Mouse (Mus musculus) spleen, adult 2 months (tissue): ENCODE data around the gene Selenow. TPM values are rescaled to one million over a fixed set of nuclear protein-coding genes. Genes with fewer than 3 reads are reported as not detected.

Experiments
- DNase-seq, 2 experiments: peaks; one replicate each; pipeline versions ENCODE4 v3.0.0 to v3.0.0-alpha.2; 2012 to 2021; ENCODE audit warnings: low spot score in 2 of 2, low read depth in 1 of 2
- H3K27ac ChIP-seq: fragments of 200-500 bp; 2 replicates; pipeline ENCODE4 v1.5.1; 2012; ENCODE audit warnings: low read length, inconsistent platforms; ENCODE audit not compliant: insufficient read depth
- H3K27me3 ChIP-seq: fragments of 200-500 bp; 2 replicates; pipeline ENCODE4 v1.6.1; 2012; ENCODE audit warnings: mild to moderate bottlenecking, moderate library complexity, low read length, inconsistent platforms; ENCODE audit not compliant: control insufficient read depth, insufficient read depth
- H3K36me3 ChIP-seq: fragments of 200-500 bp; 2 replicates; pipeline ENCODE4 v1.6.1; 2012; ENCODE audit warnings: mild to moderate bottlenecking, low read length, inconsistent platforms; ENCODE audit not compliant: control insufficient read depth, insufficient read depth
- H3K4me1 ChIP-seq: fragments of 200-500 bp; 2 replicates; pipeline ENCODE4 v1.6.1; 2011; ENCODE audit warnings: inconsistent platforms; ENCODE audit not compliant: control insufficient read depth, insufficient read depth, insufficient read length
- H3K4me3 ChIP-seq: fragments of 200-500 bp; 2 replicates; pipeline ENCODE4 v1.5.1; 2011; ENCODE audit warnings: mild to moderate bottlenecking, inconsistent platforms; ENCODE audit not compliant: insufficient read depth, insufficient read length; ENCODE audit errors: extremely low read depth
- CTCF ChIP-seq: fragments of 200-500 bp; IDR thresholded peaks from 2 replicates; pipeline ENCODE4 v1.5.1; 2011; ENCODE audit warnings: mild to moderate bottlenecking, inconsistent platforms; ENCODE audit not compliant: insufficient read depth, insufficient read length, insufficient replicate concordance; ENCODE audit errors: extremely low read depth
- POLR2A ChIP-seq: fragments of 200-500 bp; IDR thresholded peaks from 2 replicates; pipeline ENCODE4 v1.6.1; 2011; ENCODE audit warnings: low read depth, low read length, inconsistent platforms
- WGBS: fragments of 180-500 bp; shearing (Covaris S2); methylation state at CpG from one replicate; pipeline ENCODE4 v1.1.7; 2018; 5-methylcytosine and 5-hydroxymethylcytosine counted together
- polyA plus RNA-seq: library from polyadenylated mRNA; depleted of rRNA; stranded (reverse); fragments of >200 nt; gene quantifications from 2 replicates; pipeline ENCODE4 v1.2.3, GENCODE M21; 2012

Gene Selenow
- polyA plus RNA-seq, 1 experiment = 210 TPM

- Histone ChIP-seq H3K27me3 (no peaks in the 10 kb centered on the region), H3K4me3 (no peak overlapping the region), H3K4me1 (peaks cover 9% of the 10 kb centered on the region), H3K27ac (peak overlapping the region; percentile 64), H3K36me3 (no peaks in the 10 kb centered on the region)
- DNase-seq = no peak
- WGBS = 46% methylated on average over 12 of the region's 12 CpGs
- TF ChIP-seq CTCF (no peak), POLR2A (no peak)
Measured at GRCm38 (mm10) chr7:15962311-15963288, 40.4 kb upstream of the Selenow start.

GRCm38 (mm10) chr7:15961798-15962197, 39.6 kb upstream of the Selenow start:
- Histone ChIP-seq H3K36me3 (peaks cover 3% of the 10 kb centered on the region), H3K4me3 (no peak overlapping the region), H3K27ac (no peak overlapping the region), H3K27me3 (no peaks in the 10 kb centered on the region), H3K4me1 (peaks cover 9% of the 10 kb centered on the region; the same call in 1 of the 2 replicates)
- DNase-seq = no peak
- TF ChIP-seq POLR2A = no peak
- TF ChIP-seq CTCF = no peak
- 70% methylated on average over 7 of the region's 7 CpGs for WGBS

DNA sequence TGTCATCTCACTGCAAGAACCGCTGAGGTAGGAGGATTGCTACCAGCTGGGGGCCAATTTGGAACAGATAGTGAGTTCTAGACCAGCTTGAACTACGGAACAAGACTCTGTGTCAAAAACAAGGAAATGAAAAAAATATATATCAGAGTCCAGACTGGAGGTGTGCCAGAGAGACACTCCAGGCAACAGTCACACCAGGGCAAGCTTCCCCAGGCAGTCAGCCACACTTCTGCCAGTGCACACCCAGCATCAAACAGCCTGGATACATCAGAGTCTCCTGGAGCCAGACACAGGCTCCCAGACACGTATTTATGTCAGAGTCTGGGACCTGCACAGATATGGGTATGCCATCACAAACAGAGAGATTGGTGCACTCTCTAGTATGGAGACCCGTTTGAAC, 39.0 kb upstream of the Selenow start:
- TF ChIP-seq CTCF = no peak
- no peak for TF ChIP-seq POLR2A
- peaks cover 9% of the 10 kb centered on the region; the same call in 1 of the 2 replicates for H3K4me1 ChIP-seq
- H3K27me3 ChIP-seq = no peaks in the 10 kb centered on the region
- no peak overlapping the region for H3K4me3 ChIP-seq
- H3K36me3 ChIP-seq = peaks cover 3% of the 10 kb centered on the region
- DNase-seq = no peak
- WGBS = 43% methylated on average over 4 of the region's 4 CpGs
- no peak overlapping the region for H3K27ac ChIP-seq

DNA sequence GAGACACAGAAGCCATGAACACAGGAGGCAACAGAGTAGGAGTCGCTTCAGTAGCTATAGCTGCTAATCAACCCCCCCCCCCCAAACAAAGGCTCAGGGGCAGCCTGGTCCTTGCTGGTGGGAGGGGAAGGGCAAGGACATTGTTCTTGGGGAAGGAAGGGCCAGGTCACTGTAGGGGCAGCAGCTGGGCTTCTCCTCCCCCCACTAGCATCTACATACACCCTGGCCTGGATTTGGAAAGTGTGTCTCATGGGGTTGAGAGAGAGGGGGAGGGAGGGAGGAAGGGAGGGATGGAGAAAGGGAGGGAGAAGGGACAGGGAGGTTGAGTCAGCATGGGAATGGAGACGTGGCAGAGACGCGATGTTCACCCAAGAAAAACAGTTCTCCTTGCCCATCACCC, 38.5 kb upstream of the Selenow start:
- 73% methylated on average over 4 of the region's 4 CpGs for WGBS
- TF ChIP-seq CTCF (no peak), POLR2A (no peak)
- Histone ChIP-seq H3K4me1 (peaks cover 9% of the 10 kb centered on the region; the same call in 1 of the 2 replicates), H3K27ac (no peak overlapping the region), H3K4me3 (no peak overlapping the region), H3K36me3 (peaks cover 3% of the 10 kb centered on the region), H3K27me3 (no peaks in the 10 kb centered on the region)
- no peak for DNase-seq

DNA sequence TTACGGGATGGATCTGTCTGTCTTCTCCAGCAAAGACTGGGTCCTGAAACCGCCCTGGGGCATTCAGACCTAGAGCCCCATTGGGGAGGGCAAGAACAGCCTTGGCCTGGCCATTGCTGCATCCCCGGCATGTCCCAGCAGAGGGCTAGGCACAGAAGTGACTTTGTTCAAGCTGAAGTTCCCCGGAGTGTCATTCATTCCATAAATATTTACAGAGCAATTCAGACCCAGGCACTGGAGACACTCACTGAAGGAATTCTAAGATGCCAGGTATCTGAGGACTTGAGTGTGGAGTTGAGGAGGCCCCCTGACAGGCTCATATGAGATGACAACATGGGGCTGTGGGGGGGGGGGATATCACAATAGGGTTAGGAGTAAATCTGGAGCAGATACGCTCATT, 33.9 kb upstream of the Selenow start:
- DNase-seq = no peak
- no peak overlapping the region for H3K4me3 ChIP-seq
- no peaks in the 10 kb centered on the region for H3K27me3 ChIP-seq
- TF ChIP-seq CTCF = no peak
- no peak for TF ChIP-seq POLR2A
- 89% methylated on average over 5 of the region's 5 CpGs for WGBS
- H3K4me1 ChIP-seq = no peaks in the 10 kb centered on the region
- no peak overlapping the region for H3K27ac ChIP-seq
- peaks cover 3% of the 10 kb centered on the region for H3K36me3 ChIP-seq

DNA sequence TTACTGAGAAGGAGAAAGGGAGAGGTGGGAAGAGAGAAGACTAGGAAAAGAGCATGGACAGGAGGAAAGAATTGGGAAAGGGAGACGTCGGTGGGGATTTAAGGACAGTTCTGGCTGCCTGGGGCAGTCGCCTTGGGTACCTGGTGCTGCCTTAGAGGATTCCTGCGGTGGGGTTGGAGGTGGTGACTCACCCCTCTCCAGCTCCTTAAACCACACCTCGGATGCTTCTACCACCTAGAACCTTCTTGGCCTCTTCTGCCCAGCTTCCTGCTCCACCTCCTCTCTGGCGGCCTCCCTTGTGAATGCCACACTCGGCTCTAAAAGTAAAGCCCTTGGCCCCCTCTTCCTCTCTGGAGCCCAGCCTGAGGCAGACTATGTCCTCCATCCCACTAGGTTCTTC, 33.3 kb upstream of the Selenow start:
- Histone ChIP-seq H3K4me1 (no peaks in the 10 kb centered on the region), H3K27ac (no peak overlapping the region), H3K36me3 (peaks cover 3% of the 10 kb centered on the region), H3K4me3 (no peak overlapping the region), H3K27me3 (no peaks in the 10 kb centered on the region)
- no peak for DNase-seq
- 25% methylated on average over 7 of the region's 7 CpGs for WGBS
- TF ChIP-seq CTCF (no peak), POLR2A (no peak)

- no peak for TF ChIP-seq CTCF
- no peak for TF ChIP-seq POLR2A
- WGBS = 24% methylated on average over 21 of the region's 21 CpGs
- no peak for DNase-seq
- no peaks in the 10 kb centered on the region; the same call in 1 of the 2 replicates for H3K4me1 ChIP-seq
- H3K27me3 ChIP-seq = no peaks in the 10 kb centered on the region
- H3K4me3 ChIP-seq = no peak overlapping the region
- H3K36me3 ChIP-seq = peaks cover 3% of the 10 kb centered on the region
- no peak overlapping the region for H3K27ac ChIP-seq
Measured at GRCm38 (mm10) chr7:15954978-15955443, 32.8 kb upstream of the Selenow start.
